Mouse (Mus musculus): Measurements from ENCODE around the gene Pigq. TPM values are rescaled to one million over a fixed set of nuclear protein-coding genes. Genes with fewer than 3 reads are reported as not detected.

Gene Pigq
- polyA plus RNA-seq, 1 experiment, result 296 TPM

- 83% methylated on average over 2 of the region's 2 CpGs for WGBS
- TF ChIP-seq CTCF (IDR thresholded peaks at IDR 0.05; ENCODE audit: control insufficient read depth, insufficient read depth, low read length), result no peak
- TF ChIP-seq POLR2A (IDR thresholded peaks at IDR 0.05; ENCODE audit: borderline replicate concordance, control insufficient read depth, low read depth, low read length), result no peak
- no peak overlapping the region for H3K27ac ChIP-seq (ENCODE audit: control insufficient read depth, insufficient read depth, low read depth, low read length, poor library complexity)
- no peaks in the 10 kb centered on the region for H3K4me1 ChIP-seq (ENCODE audit: control insufficient read depth, insufficient read depth, low read length)
- no peak overlapping the region for H3K4me3 ChIP-seq (replicated peaks; ENCODE audit: control insufficient read depth, low read depth, low read length)
These were observed 19.4 kb downstream of the Pigq start for GRCm38 (mm10) chr17:25925348-25925747.

GRCm38 (mm10) chr17:25922120-25922519 is 22.6 kb downstream of the Pigq start:
- no peak for TF ChIP-seq POLR2A (IDR thresholded peaks at IDR 0.05; ENCODE audit: borderline replicate concordance, control insufficient read depth, low read depth, low read length)
- no peak for TF ChIP-seq CTCF (IDR thresholded peaks at IDR 0.05; ENCODE audit: control insufficient read depth, insufficient read depth, low read length)
- WGBS, result 40% methylated on average over 5 of the region's 5 CpGs
- Histone ChIP-seq H3K27ac (ENCODE audit: control insufficient read depth, insufficient read depth, low read depth, low read length, poor library complexity) (no peak overlapping the region), H3K4me1 (ENCODE audit: control insufficient read depth, insufficient read depth, low read length) (peaks cover 2% of the 10 kb centered on the region; the same call in 1 of the 2 replicates), H3K4me3 (replicated peaks; ENCODE audit: control insufficient read depth, low read depth, low read length) (no peak overlapping the region)

GRCm38 (mm10) chr17:25919786-25920642 is 24.7 kb downstream of the Pigq start:
- under 1% methylated on average over 40 of the region's 40 CpGs for WGBS
- TF ChIP-seq POLR2A (IDR thresholded peaks at IDR 0.05; ENCODE audit: borderline replicate concordance, control insufficient read depth, low read depth, low read length) (peak; percentile 43; the same call in 1 of the 2 replicates), CTCF (IDR thresholded peaks at IDR 0.05; ENCODE audit: control insufficient read depth, insufficient read depth, low read length) (0 out of 2 replicates have a peak, but pooled peaks have one; percentile 8)

GRCm38 (mm10) chr17:25919144-25919785 is 25.5 kb downstream of the Pigq start, which contains the start of gene Rab40c:
Rab40c (minus strand) TSS chr17:25919727.
- WGBS, result under 1% methylated on average over 59 of the region's 78 CpGs
- peak within 1 kb of the TSS; percentile 100 for H3K4me3 ChIP-seq (replicated peaks; ENCODE audit: control insufficient read depth, low read depth, low read length)
- H3K4me1 ChIP-seq (ENCODE audit: control insufficient read depth, insufficient read depth, low read length), result peaks cover 2% of the 10 kb centered on the region; the same call in 1 of the 2 replicates
- TF ChIP-seq CTCF (IDR thresholded peaks at IDR 0.05; ENCODE audit: control insufficient read depth, insufficient read depth, low read length) (no peak), POLR2A (IDR thresholded peaks at IDR 0.05; ENCODE audit: borderline replicate concordance, control insufficient read depth, low read depth, low read length) (no peak)
- peak within 1 kb of the TSS; percentile 94 for H3K27ac ChIP-seq (ENCODE audit: control insufficient read depth, insufficient read depth, low read depth, low read length, poor library complexity)

More at GRCm38 (mm10) chr17:25919786-25920642, 24.7 kb downstream of the Pigq start:
- Histone ChIP-seq H3K4me3 (replicated peaks; ENCODE audit: control insufficient read depth, low read depth, low read length) (peak overlapping the region; percentile 88), H3K27ac (ENCODE audit: control insufficient read depth, insufficient read depth, low read depth, low read length, poor library complexity) (peak overlapping the region; percentile 94), H3K4me1 (ENCODE audit: control insufficient read depth, insufficient read depth, low read length) (peaks cover 2% of the 10 kb centered on the region; the same call in 1 of the 2 replicates)

- no peak overlapping the region for H3K27ac ChIP-seq (ENCODE audit: control insufficient read depth, insufficient read depth, low read depth, low read length, poor library complexity)
These were observed 26.5 kb downstream of the Pigq start for GRCm38 (mm10) chr17:25918037-25918750.

GRCm38 (mm10) chr17:25916931-25917647 is 27.6 kb downstream of the Pigq start:
- TF ChIP-seq CTCF (IDR thresholded peaks at IDR 0.05; ENCODE audit: control insufficient read depth, insufficient read depth, low read length) (no peak), POLR2A (IDR thresholded peaks at IDR 0.05; ENCODE audit: borderline replicate concordance, control insufficient read depth, low read depth, low read length) (no peak)
- Histone ChIP-seq H3K27ac (ENCODE audit: control insufficient read depth, insufficient read depth, low read depth, low read length, poor library complexity) (no peak overlapping the region), H3K4me3 (replicated peaks; ENCODE audit: control insufficient read depth, low read depth, low read length) (no peak overlapping the region), H3K4me1 (ENCODE audit: control insufficient read depth, insufficient read depth, low read length) (peaks cover 4% of the 10 kb centered on the region; the same call in 1 of the 2 replicates)
- WGBS, result 73% methylated on average over 8 of the region's 8 CpGs

More at GRCm38 (mm10) chr17:25918037-25918750, 26.5 kb downstream of the Pigq start:
- TF ChIP-seq POLR2A (IDR thresholded peaks at IDR 0.05; ENCODE audit: borderline replicate concordance, control insufficient read depth, low read depth, low read length) (no peak), CTCF (IDR thresholded peaks at IDR 0.05; ENCODE audit: control insufficient read depth, insufficient read depth, low read length) (no peak)
- 84% methylated on average over 9 of the region's 9 CpGs for WGBS
- peaks cover 4% of the 10 kb centered on the region; the same call in 1 of the 2 replicates for H3K4me1 ChIP-seq (ENCODE audit: control insufficient read depth, insufficient read depth, low read length)
- no peak overlapping the region for H3K4me3 ChIP-seq (replicated peaks; ENCODE audit: control insufficient read depth, low read depth, low read length)

- Histone ChIP-seq H3K27ac (ENCODE audit: control insufficient read depth, insufficient read depth, low read depth, low read length, poor library complexity) (no peak overlapping the region), H3K4me3 (replicated peaks; ENCODE audit: control insufficient read depth, low read depth, low read length) (no peak overlapping the region), H3K4me1 (ENCODE audit: control insufficient read depth, insufficient read depth, low read length) (peaks cover 4% of the 10 kb centered on the region; the same call in 1 of the 2 replicates)
- 62% methylated on average over 4 of the region's 4 CpGs for WGBS
- no peak for TF ChIP-seq POLR2A (IDR thresholded peaks at IDR 0.05; ENCODE audit: borderline replicate concordance, control insufficient read depth, low read depth, low read length)
- TF ChIP-seq CTCF (IDR thresholded peaks at IDR 0.05; ENCODE audit: control insufficient read depth, insufficient read depth, low read length), result no peak
These were observed 30.4 kb downstream of the Pigq start for GRCm38 (mm10) chr17:25914295-25914694.
